Mouse (Mus musculus): ENCODE data around the gene Kif6. TPM values are rescaled to one million over a fixed set of nuclear protein-coding genes. Genes with fewer than 3 reads are reported as not detected.

Gene Kif6
- polyA plus RNA-seq, 1 experiment from 2014 or later = 0.92 TPM

DNA sequence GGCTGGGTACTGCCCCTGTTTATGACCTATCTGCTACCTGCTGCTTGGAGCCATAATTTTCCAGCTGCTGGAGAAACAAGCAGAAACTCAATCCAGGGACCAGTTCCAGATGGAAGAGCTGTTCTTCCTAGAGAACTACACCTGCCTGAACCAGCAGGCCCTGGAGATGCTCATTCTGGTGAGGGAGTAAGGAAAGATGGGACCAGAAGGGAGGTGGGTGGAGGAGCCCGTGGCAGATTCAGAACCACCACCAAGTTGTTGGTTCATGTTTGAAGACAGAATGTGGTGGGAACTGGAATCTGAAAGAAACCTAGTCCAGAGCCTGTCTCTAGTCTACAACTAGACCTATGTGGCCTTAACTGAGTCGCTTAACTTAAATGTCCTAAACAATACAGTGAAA, 312.7 kb downstream of the Kif6 start:
- Histone ChIP-seq H3K4me2 (no peak overlapping the region), H3K4me3 (ENCODE audit: low read depth, low read length) (no peak overlapping the region), H3K4me1 (replicated peaks; ENCODE audit: control insufficient read depth, insufficient read depth, low read length) (no peaks in the 10 kb centered on the region), H3K9me3 (ENCODE audit: control insufficient read depth, low read length) (no peaks in the 10 kb centered on the region), H3K9ac (ENCODE audit: low read depth, low read length) (no peak overlapping the region), H3K27ac (ENCODE audit: low read depth, low read length) (no peak overlapping the region), H3K27me3 (replicated peaks; ENCODE audit: control insufficient read depth, insufficient read depth, low read length) (no peaks in the 10 kb centered on the region), H3K36me3 (ENCODE audit: control insufficient read depth, insufficient read depth, low read length) (no peaks in the 10 kb centered on the region)
- 68% methylated on average over 2 of the region's 2 CpGs for WGBS
- ATAC-seq (replicated peaks; ENCODE audit: low FRiP score) = no peak
- DNase-seq (ENCODE audit: low spot score) = no peak

GRCm38 (mm10) chr17:49933806-49934205, 318.9 kb downstream of the Kif6 start:
- Histone ChIP-seq H3K9me3 (ENCODE audit: control insufficient read depth, low read length) (no peaks in the 10 kb centered on the region), H3K27me3 (replicated peaks; ENCODE audit: control insufficient read depth, insufficient read depth, low read length) (no peaks in the 10 kb centered on the region), H3K4me1 (replicated peaks; ENCODE audit: control insufficient read depth, insufficient read depth, low read length) (no peaks in the 10 kb centered on the region), H3K27ac (ENCODE audit: low read depth, low read length) (no peak overlapping the region), H3K9ac (ENCODE audit: low read depth, low read length) (no peak overlapping the region), H3K4me3 (ENCODE audit: low read depth, low read length) (no peak overlapping the region), H3K4me2 (no peak overlapping the region), H3K36me3 (ENCODE audit: control insufficient read depth, insufficient read depth, low read length) (no peaks in the 10 kb centered on the region)
- ATAC-seq (replicated peaks; ENCODE audit: low FRiP score) (no peak), DNase-seq (ENCODE audit: low spot score) (no peak)
- WGBS = 55% methylated on average over 3 of the region's 3 CpGs

- no peaks in the 10 kb centered on the region for H3K9me3 ChIP-seq (ENCODE audit: control insufficient read depth, low read length)
- H3K9ac ChIP-seq (ENCODE audit: low read depth, low read length) = no peak overlapping the region
- no peaks in the 10 kb centered on the region for H3K36me3 ChIP-seq (ENCODE audit: control insufficient read depth, insufficient read depth, low read length)
- no peaks in the 10 kb centered on the region for H3K27me3 ChIP-seq (replicated peaks; ENCODE audit: control insufficient read depth, insufficient read depth, low read length)
- no peaks in the 10 kb centered on the region for H3K4me1 ChIP-seq (replicated peaks; ENCODE audit: control insufficient read depth, insufficient read depth, low read length)
- no peak overlapping the region for H3K4me3 ChIP-seq (ENCODE audit: low read depth, low read length)
- no peak for ATAC-seq (replicated peaks; ENCODE audit: low FRiP score)
- 50% methylated on average over 4 of the region's 4 CpGs for WGBS
- no peak for DNase-seq (ENCODE audit: low spot score)
- H3K27ac ChIP-seq (ENCODE audit: low read depth, low read length) = no peak overlapping the region
- no peak overlapping the region for H3K4me2 ChIP-seq
Measured at GRCm38 (mm10) chr17:49934586-49934985, 319.6 kb downstream of the Kif6 start.

DNA sequence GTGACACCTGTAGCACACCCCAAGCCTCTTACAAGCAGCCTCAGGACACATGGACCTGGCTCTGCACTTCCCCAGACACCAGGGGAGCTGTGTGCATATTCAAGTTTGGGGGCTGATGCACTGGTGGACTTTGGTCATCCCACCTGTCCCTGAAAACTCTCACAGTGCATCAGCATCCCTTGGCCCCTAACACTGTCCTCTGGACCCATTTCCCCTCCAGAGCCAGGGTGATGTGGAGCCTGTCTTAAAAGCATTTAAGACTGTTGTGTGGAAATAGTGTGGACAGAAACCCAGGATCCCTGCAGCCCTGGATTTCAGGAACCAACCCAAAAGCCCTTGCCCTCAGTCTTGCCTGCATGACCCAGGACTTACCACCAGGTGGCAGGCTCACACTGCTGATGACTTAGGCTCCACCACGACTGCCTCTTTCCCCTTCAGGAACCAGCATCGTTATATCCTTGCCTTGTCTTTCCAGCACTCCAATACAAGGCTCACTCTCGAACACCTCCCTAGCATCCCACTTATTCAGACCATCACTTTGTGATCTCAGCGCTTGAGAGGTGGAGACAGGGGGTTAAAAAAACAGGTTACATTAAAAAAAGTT, 320.8 kb downstream of the Kif6 start:
- H3K27me3 ChIP-seq (replicated peaks; ENCODE audit: control insufficient read depth, insufficient read depth, low read length) = no peaks in the 10 kb centered on the region
- no peak overlapping the region for H3K27ac ChIP-seq (ENCODE audit: low read depth, low read length)
- no peaks in the 10 kb centered on the region for H3K9me3 ChIP-seq (ENCODE audit: control insufficient read depth, low read length)
- H3K4me2 ChIP-seq = no peak overlapping the region
- no peaks in the 10 kb centered on the region for H3K36me3 ChIP-seq (ENCODE audit: control insufficient read depth, insufficient read depth, low read length)
- H3K4me1 ChIP-seq (replicated peaks; ENCODE audit: control insufficient read depth, insufficient read depth, low read length) = no peaks in the 10 kb centered on the region
- no peak overlapping the region for H3K9ac ChIP-seq (ENCODE audit: low read depth, low read length)
- H3K4me3 ChIP-seq (ENCODE audit: low read depth, low read length) = no peak overlapping the region
- WGBS = 3% methylated on average over 4 of the region's 4 CpGs
- DNase-seq (ENCODE audit: low spot score) (peak; percentile 46), ATAC-seq (replicated peaks; ENCODE audit: low FRiP score) (peak; percentile 33; the same call in 1 of the 2 replicates)

- no peak overlapping the region for H3K27ac ChIP-seq (ENCODE audit: low read depth, low read length)
- H3K4me2 ChIP-seq = no peak overlapping the region
- H3K36me3 ChIP-seq (ENCODE audit: control insufficient read depth, insufficient read depth, low read length) = no peaks in the 10 kb centered on the region
- no peaks in the 10 kb centered on the region for H3K4me1 ChIP-seq (replicated peaks; ENCODE audit: control insufficient read depth, insufficient read depth, low read length)
- H3K27me3 ChIP-seq (replicated peaks; ENCODE audit: control insufficient read depth, insufficient read depth, low read length) = no peaks in the 10 kb centered on the region
- WGBS = 37% methylated on average over 2 of the region's 2 CpGs
- no peaks in the 10 kb centered on the region for H3K9me3 ChIP-seq (ENCODE audit: control insufficient read depth, low read length)
- DNase-seq (ENCODE audit: low spot score) (no peak), ATAC-seq (replicated peaks; ENCODE audit: low FRiP score) (no peak)
- no peak overlapping the region for H3K4me3 ChIP-seq (ENCODE audit: low read depth, low read length)
- H3K9ac ChIP-seq (ENCODE audit: low read depth, low read length) = no peak overlapping the region
Measured at GRCm38 (mm10) chr17:49936214-49936613, 321.3 kb downstream of the Kif6 start.

DNA sequence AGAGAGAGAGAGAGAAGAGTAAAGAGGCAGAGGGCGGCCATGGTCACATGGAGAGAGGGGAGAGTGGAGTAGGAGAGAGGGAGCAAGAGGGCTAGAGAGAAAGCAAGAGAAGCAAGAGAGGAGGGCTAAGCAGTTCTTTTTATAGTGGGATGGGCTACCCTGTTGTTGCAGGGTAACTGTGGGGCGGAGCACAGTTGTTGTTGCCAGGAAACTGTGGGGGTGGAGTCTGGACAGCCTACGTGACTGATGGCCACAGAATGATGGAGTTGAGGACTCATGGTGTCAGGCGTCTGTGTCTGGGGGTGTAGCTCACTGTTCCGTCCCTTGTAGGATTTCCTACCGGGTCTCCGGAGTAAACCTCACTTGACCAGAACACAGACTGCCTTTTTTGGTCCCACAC, 324.2 kb downstream of the Kif6 start:
- WGBS = 73% methylated on average over 7 of the region's 7 CpGs

DNA sequence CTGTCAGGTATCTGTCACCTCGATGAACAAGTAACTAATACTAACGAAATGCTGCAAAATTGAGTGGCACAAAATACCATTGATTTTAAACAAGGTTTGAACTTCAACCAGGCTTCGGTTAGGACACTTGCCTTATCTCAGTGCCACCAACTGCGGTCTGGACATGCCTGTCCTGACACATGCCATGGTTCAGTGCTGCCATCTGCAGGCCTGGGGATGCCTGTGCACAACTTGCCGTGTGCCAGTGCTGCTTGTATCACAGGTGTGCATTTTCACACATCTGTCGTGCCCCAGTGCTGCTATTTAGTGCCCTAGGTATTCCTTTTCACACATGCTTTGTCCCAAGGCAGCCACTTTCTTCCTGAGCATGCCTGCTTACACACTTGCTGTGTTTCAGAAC, 327.7 kb downstream of the Kif6 start:
- WGBS = 57% methylated on average over 6 of the region's 6 CpGs

More for the DNA sequence above, 324.2 kb downstream of the Kif6 start:
- H3K4me3 ChIP-seq (ENCODE audit: low read depth, low read length) = no peak overlapping the region
- H3K4me1 ChIP-seq (replicated peaks; ENCODE audit: control insufficient read depth, insufficient read depth, low read length) = no peaks in the 10 kb centered on the region
- ATAC-seq (replicated peaks; ENCODE audit: low FRiP score) (no peak), DNase-seq (ENCODE audit: low spot score) (no peak)
- no peak overlapping the region for H3K4me2 ChIP-seq
- H3K27me3 ChIP-seq (replicated peaks; ENCODE audit: control insufficient read depth, insufficient read depth, low read length) = no peaks in the 10 kb centered on the region
- H3K9me3 ChIP-seq (ENCODE audit: control insufficient read depth, low read length) = no peaks in the 10 kb centered on the region
- H3K36me3 ChIP-seq (ENCODE audit: control insufficient read depth, insufficient read depth, low read length) = no peaks in the 10 kb centered on the region
- no peak overlapping the region for H3K9ac ChIP-seq (ENCODE audit: low read depth, low read length)
- H3K27ac ChIP-seq (ENCODE audit: low read depth, low read length) = no peak overlapping the region

GRCm38 (mm10) chr17:49951491-49951855, 336.5 kb downstream of the Kif6 start:
- DNase-seq (ENCODE audit: low spot score) (peak; percentile 55), ATAC-seq (replicated peaks; ENCODE audit: low FRiP score) (no peak)
- Histone ChIP-seq H3K9ac (ENCODE audit: low read depth, low read length) (peak overlapping the region; percentile 32; the same call in 1 of the 2 replicates), H3K4me1 (replicated peaks; ENCODE audit: control insufficient read depth, insufficient read depth, low read length) (no peaks in the 10 kb centered on the region), H3K9me3 (ENCODE audit: control insufficient read depth, low read length) (no peaks in the 10 kb centered on the region), H3K27ac (ENCODE audit: low read depth, low read length) (no peak overlapping the region), H3K4me2 (peak overlapping the region; percentile 42), H3K4me3 (ENCODE audit: low read depth, low read length) (no peak overlapping the region), H3K27me3 (replicated peaks; ENCODE audit: control insufficient read depth, insufficient read depth, low read length) (no peaks in the 10 kb centered on the region; the same call in 1 of the 2 replicates), H3K36me3 (ENCODE audit: control insufficient read depth, insufficient read depth, low read length) (no peaks in the 10 kb centered on the region)
- 12% methylated on average over 7 of the region's 7 CpGs for WGBS

More for the DNA sequence above, 327.7 kb downstream of the Kif6 start:
- H3K4me2 ChIP-seq = no peak overlapping the region
- no peak overlapping the region for H3K9ac ChIP-seq (ENCODE audit: low read depth, low read length)
- no peaks in the 10 kb centered on the region for H3K27me3 ChIP-seq (replicated peaks; ENCODE audit: control insufficient read depth, insufficient read depth, low read length)
- no peak for ATAC-seq (replicated peaks; ENCODE audit: low FRiP score)
- no peak overlapping the region for H3K4me3 ChIP-seq (ENCODE audit: low read depth, low read length)
- H3K9me3 ChIP-seq (ENCODE audit: control insufficient read depth, low read length) = no peaks in the 10 kb centered on the region
- no peaks in the 10 kb centered on the region for H3K4me1 ChIP-seq (replicated peaks; ENCODE audit: control insufficient read depth, insufficient read depth, low read length)
- no peaks in the 10 kb centered on the region for H3K36me3 ChIP-seq (ENCODE audit: control insufficient read depth, insufficient read depth, low read length)
- DNase-seq (ENCODE audit: low spot score) = no peak
- H3K27ac ChIP-seq (ENCODE audit: low read depth, low read length) = no peak overlapping the region

DNA sequence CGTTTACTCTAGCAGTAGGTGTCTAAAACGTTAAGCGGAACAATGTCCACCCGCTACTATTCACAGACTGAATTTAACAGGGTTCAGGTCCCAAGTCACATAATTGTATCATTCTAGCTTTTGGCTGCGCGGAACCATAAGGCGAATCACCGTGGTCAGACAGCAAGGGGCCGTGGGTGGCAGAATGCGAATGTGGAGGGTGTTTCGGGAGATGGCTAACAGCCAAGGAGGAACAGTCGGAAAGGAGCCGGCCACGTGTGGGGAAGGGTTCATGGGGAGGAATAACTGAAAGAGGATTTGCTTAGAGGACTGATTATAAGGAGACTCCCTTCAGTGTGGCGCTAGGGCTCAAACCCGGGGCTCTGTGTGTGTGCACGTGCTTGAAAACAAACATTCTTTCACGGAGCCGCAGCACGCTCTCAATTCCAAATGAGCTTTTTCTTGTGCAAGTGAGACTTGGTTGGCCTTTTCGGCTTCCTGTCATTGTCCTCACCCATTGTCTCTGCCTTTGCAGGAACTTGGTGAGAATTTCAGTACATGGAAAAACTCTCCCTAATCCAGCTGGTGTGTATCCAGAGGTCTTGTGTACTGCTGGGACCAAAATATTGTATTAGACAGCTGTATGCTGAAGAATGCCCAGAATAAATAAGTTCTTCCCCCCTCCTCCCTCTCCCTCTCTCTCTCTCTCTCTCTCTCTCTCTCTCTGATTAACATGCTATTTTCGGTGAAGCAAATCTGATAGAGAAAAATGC, 337.1 kb downstream of the Kif6 start:
- H3K4me2 ChIP-seq = peak overlapping the region; percentile 42
- H3K4me1 ChIP-seq (replicated peaks; ENCODE audit: control insufficient read depth, insufficient read depth, low read length) = no peaks in the 10 kb centered on the region
- H3K36me3 ChIP-seq (ENCODE audit: control insufficient read depth, insufficient read depth, low read length) = no peaks in the 10 kb centered on the region
- H3K9me3 ChIP-seq (ENCODE audit: control insufficient read depth, low read length) = no peaks in the 10 kb centered on the region
- H3K27me3 ChIP-seq (replicated peaks; ENCODE audit: control insufficient read depth, insufficient read depth, low read length) = no peaks in the 10 kb centered on the region; the same call in 1 of the 2 replicates
- peak overlapping the region; percentile 32; the same call in 1 of the 2 replicates for H3K9ac ChIP-seq (ENCODE audit: low read depth, low read length)
- H3K27ac ChIP-seq (ENCODE audit: low read depth, low read length) = no peak overlapping the region
- no peak overlapping the region for H3K4me3 ChIP-seq (ENCODE audit: low read depth, low read length)
- WGBS = 43% methylated on average over 22 of the region's 22 CpGs
- no peak for DNase-seq (ENCODE audit: low spot score)
- no peak for ATAC-seq (replicated peaks; ENCODE audit: low FRiP score)

Data from liver, embryonic 11.5 days (tissue).